In genomic region chr1:33739302-33739701, GRCm38 (mm10) we compare ENCODE assay signal across 9 mouse cellular contexts. TPM values are rescaled to one million over a fixed set of nuclear protein-coding genes. Genes with fewer than 3 reads are reported as not detected.
A peak's percentile ranks its signal among the peaks of the same experiment; 100 is the strongest.
DNase-seq lines count a peak whose midpoint lies in the region; ATAC-seq lines count a peak whose summit lies in the region.
"Had no signal": no experiment of that assay in that cellular context is flagged by ENCODE, and none has a peak within 500 bp of the region (broad histone marks: within the 10 kb centered on the region; RNA-seq: fewer than 3 reads in every experiment).

No protein-coding gene starts in this region.

- intact Hi-C loops in heart, postnatal 10 days (cut with DNase I): loop anchor here (2.0 kb wide), 2 partner anchors 67 to 77 kb away; no protein-coding TSS in a partner anchor

- H3K27me3 ChIP-seq in embryonic facial prominence, embryonic 14.5 days (replicated peaks; ENCODE audit: control insufficient read depth, insufficient read depth, low read length): no peaks in the 10 kb centered on the region
- no peaks in the 10 kb centered on the region for H3K27me3 ChIP-seq in neural tube, embryonic 15.5 days (replicated peaks)
- H3K27me3 ChIP-seq: heart, embryonic 13.5 days had no signal

- H3K4me1 ChIP-seq in embryonic facial prominence, embryonic 14.5 days (ENCODE audit: control insufficient read depth, insufficient read depth, low read length): no peaks in the 10 kb centered on the region
- no peaks in the 10 kb centered on the region for H3K4me1 ChIP-seq in neural tube, embryonic 15.5 days
- H3K4me1 ChIP-seq: heart, embryonic 13.5 days had no signal

- peak; percentile 37 to 59 for DNase-seq in adrenal gland, postnatal 4 days (ENCODE audit: low spot score in 2 of 2)
- peak; percentile 88 for DNase-seq in embryonic facial prominence, embryonic 14.5 days (ENCODE audit: low spot score)
- peak; percentile 84 to 93 for DNase-seq in heart, postnatal 10 days
- DNase-seq in layer of hippocampus, adult 11-12 months (ENCODE audit: low spot score): peak; percentile 93
- peak; percentile 68 to 79 for DNase-seq in lung, adult 18-20 months
- peak; percentile 43 to 86 for DNase-seq in thymus, postnatal 10 days (ENCODE audit: low spot score in 2 of 2)

- WGBS in embryonic facial prominence, embryonic 14.5 days: 33% methylated on average over 12 of the region's 12 CpGs
- WGBS in neural tube, embryonic 15.5 days: 26% methylated on average over 12 of the region's 12 CpGs

- peak; percentile 86 for ATAC-seq in CD4-positive, CD25-positive, alpha-beta regulatory T cell, adult 4 months
- peak; percentile 84 for ATAC-seq in embryonic facial prominence, embryonic 14.5 days (ENCODE audit: low read depth)
- ATAC-seq in neural tube, embryonic 15.5 days (ENCODE audit: low FRiP score): peak; percentile 86

- no peak overlapping the region for H3K27ac ChIP-seq in embryonic facial prominence, embryonic 14.5 days (replicated peaks; ENCODE audit: low read depth, low read length)
- H3K27ac ChIP-seq in neural tube, embryonic 15.5 days (replicated peaks): no peak overlapping the region
- H3K27ac ChIP-seq: heart, embryonic 13.5 days had no signal

- no peak overlapping the region for H3K4me3 ChIP-seq in embryonic facial prominence, embryonic 14.5 days (ENCODE audit: low read depth, low read length)
- H3K4me3 ChIP-seq in neural tube, embryonic 15.5 days (replicated peaks): no peak overlapping the region
- H3K4me3 ChIP-seq: heart, embryonic 13.5 days had no signal

- no peaks in the 10 kb centered on the region for H3K9me3 ChIP-seq in embryonic facial prominence, embryonic 14.5 days (ENCODE audit: control insufficient read depth, low read length)
- H3K9me3 ChIP-seq in neural tube, embryonic 15.5 days (replicated peaks): no peaks in the 10 kb centered on the region
- H3K9me3 ChIP-seq: heart, embryonic 13.5 days had no signal

- H3K4me2 ChIP-seq in embryonic facial prominence, embryonic 14.5 days (ENCODE audit: low read depth, low read length): no peak overlapping the region
- H3K4me2 ChIP-seq in neural tube, embryonic 15.5 days: no peak overlapping the region
- H3K4me2 ChIP-seq: heart, embryonic 13.5 days had no signal

- no peak overlapping the region for H3K9ac ChIP-seq in embryonic facial prominence, embryonic 14.5 days (ENCODE audit: low read depth, low read length)
- H3K9ac ChIP-seq in neural tube, embryonic 15.5 days (replicated peaks): no peak overlapping the region
- H3K9ac ChIP-seq: heart, embryonic 13.5 days had no signal

- peaks cover 71% of the 10 kb centered on the region for H3K36me3 ChIP-seq in embryonic facial prominence, embryonic 14.5 days (ENCODE audit: control insufficient read depth, insufficient read depth, low read length)
- peaks cover 51% of the 10 kb centered on the region for H3K36me3 ChIP-seq in neural tube, embryonic 15.5 days

RNA-seq across cellular contexts. Expression of gene Bag2, which starts 18.3 kb away (rescaled TPM):
- 1 to 10 TPM in 1 of 2 experiments, under 1 TPM in 1; 0.91 to 2.3 TPM for polyA plus RNA-seq in CD4-positive, CD25-positive, alpha-beta regulatory T cell, adult 4 months (2017; shearing (Covaris generic))
- total RNA-seq in adrenal gland, postnatal 4 days (2021): 10 to 100 TPM; 22.3 to 25.7 TPM
- polyA plus RNA-seq in embryonic facial prominence, embryonic 14.5 days (2014; fragmentation: Nextera tagmentation; extraction: Ambion mirVana): 61.1 and 68.5 TPM in 2 replicates
- total RNA-seq in heart, postnatal 10 days (2021): 10 to 100 TPM; 53.7 to 54.6 TPM
- polyA plus RNA-seq in neural tube, embryonic 15.5 days (2015; fragmentation: Nextera tagmentation; extraction: Ambion mirVana): 24.2 and 29.9 TPM in 2 replicates

RNA-seq across cellular contexts. Expression of gene Rab23, which starts 19.6 kb away (rescaled TPM):
- 1 to 10 TPM; 8.0 to 9.7 TPM for polyA plus RNA-seq in CD4-positive, CD25-positive, alpha-beta regulatory T cell, adult 4 months (2017; shearing (Covaris generic))
- total RNA-seq in adrenal gland, postnatal 4 days (2021): 10 to 100 TPM; 20.1 to 23.2 TPM
- polyA plus RNA-seq in embryonic facial prominence, embryonic 14.5 days (2014; fragmentation: Nextera tagmentation; extraction: Ambion mirVana): 21.3 and 24.5 TPM in 2 replicates
- 10 to 100 TPM; 13.8 to 16.6 TPM for total RNA-seq in heart, postnatal 10 days (2021)
- 31.1 and 32.4 TPM in 2 replicates for polyA plus RNA-seq in neural tube, embryonic 15.5 days (2015; fragmentation: Nextera tagmentation; extraction: Ambion mirVana)
